Comparison of ENCODE assay signal across 8 mouse cellular contexts in the genomic region with DNA sequence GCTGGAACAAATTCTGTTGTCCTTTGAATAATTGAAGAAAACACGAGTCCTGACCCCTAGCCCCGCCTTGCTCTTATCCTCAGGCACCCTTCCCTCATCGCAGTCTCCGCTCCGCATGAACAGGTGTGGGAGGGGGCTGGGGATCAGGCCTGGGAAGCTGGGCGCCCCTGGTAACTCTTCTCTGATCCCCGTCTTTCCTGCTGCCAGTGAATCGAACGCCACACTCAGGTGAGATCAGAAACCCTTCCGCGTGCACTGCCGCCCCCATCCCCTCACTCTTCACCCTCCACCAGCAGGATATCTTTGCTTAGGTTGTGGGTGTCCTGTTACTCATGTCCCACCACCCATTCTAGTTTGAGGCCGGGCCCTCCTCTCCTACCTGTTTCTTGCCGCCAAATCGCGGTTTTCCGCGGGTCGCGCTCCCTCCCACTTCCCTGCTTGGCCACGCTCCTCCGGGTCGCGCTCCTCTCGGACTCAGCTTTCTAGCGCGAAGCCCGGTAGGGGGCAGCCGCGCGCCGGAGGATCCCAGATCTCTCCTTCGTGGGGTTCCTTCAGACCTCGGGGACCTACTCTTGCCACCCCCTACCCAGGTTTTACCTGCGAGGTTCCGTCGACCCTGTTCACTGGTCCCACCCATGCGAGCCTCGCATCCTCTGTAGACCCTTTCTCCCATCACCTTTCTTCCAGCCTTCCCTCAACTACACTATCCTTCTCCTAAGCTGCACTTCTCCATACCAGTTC. TPM values are rescaled to one million over a fixed set of nuclear protein-coding genes. Genes with fewer than 3 reads are reported as not detected.
DNase-seq lines count a peak whose midpoint lies in the region; ATAC-seq lines count a peak whose summit lies in the region.

No protein-coding gene starts in this region.

- H3K4me2 ChIP-seq in hindbrain, embryonic 15.5 days, result peak overlapping the region; percentile 77

- peak; percentile 12; the same call in 1 of the 2 replicates for ATAC-seq in hindbrain, embryonic 15.5 days (ENCODE audit: low FRiP score, low read depth)

- WGBS in hindbrain, embryonic 15.5 days, result 3% methylated on average over 39 of the region's 39 CpGs

- peaks cover 67% of the 10 kb centered on the region for H3K4me1 ChIP-seq in hindbrain, embryonic 15.5 days (replicated peaks)

- H3K9me3 ChIP-seq in hindbrain, embryonic 15.5 days, result no peaks in the 10 kb centered on the region

- H3K36me3 ChIP-seq in hindbrain, embryonic 15.5 days, result peaks cover 11% of the 10 kb centered on the region

- H3K27ac ChIP-seq in hindbrain, embryonic 15.5 days (replicated peaks), result peak overlapping the region; percentile 86

- DNase-seq in R1 (ENCODE audit: low read depth, low spot score), result peak; percentile 83
- DNase-seq in cerebellum, postnatal 4 days (ENCODE audit: low spot score in 2 of 2), result peak; percentile 75 to 86
- DNase-seq in gastrocnemius, adult 8-10 months (ENCODE audit: low spot score in 2 of 2), result peak; percentile 28 to 53
- DNase-seq in left cerebral cortex, adult 18-20 months (ENCODE audit: low spot score in 2 of 2), result peak; percentile 85 to 86
- DNase-seq in lung, postnatal 36 days, result peak; percentile 70
- DNase-seq in retina, postnatal 7 days (ENCODE audit: low read depth, low spot score), result peak; percentile 48
- peak; percentile 57 for DNase-seq in urinary bladder, postnatal 36 days (ENCODE audit: low spot score in 2 of 2)

- peak overlapping the region; percentile 89 for H3K9ac ChIP-seq in hindbrain, embryonic 15.5 days

- H3K27me3 ChIP-seq in hindbrain, embryonic 15.5 days, result no peaks in the 10 kb centered on the region

- H3K4me3 ChIP-seq in hindbrain, embryonic 15.5 days, result peak overlapping the region; percentile 88

RNA-seq across cellular contexts. Expression of a gene that starts 4.0 kb away (rescaled TPM):
- total RNA-seq in gastrocnemius, adult 8-10 months (2022), result 1 to 10 TPM; 3.1 to 6.8 (median 6.4) TPM
- polyA plus RNA-seq in hindbrain, embryonic 15.5 days (2015; fragmentation: Nextera tagmentation; extraction: Ambion mirVana), result 85.2 and 86.0 TPM in 2 replicates
- 100 to 1,000 TPM; 685 to 702 TPM for total RNA-seq in left cerebral cortex, adult 18-20 months (2021)

RNA-seq across cellular contexts. Expression of a gene that starts 26.5 kb away (rescaled TPM):
- total RNA-seq in gastrocnemius, adult 8-10 months (2022), result not detected
- 2.3 TPM in 2 replicates for polyA plus RNA-seq in hindbrain, embryonic 15.5 days (2015; fragmentation: Nextera tagmentation; extraction: Ambion mirVana)
- 10 to 100 TPM; 21.3 to 24.8 TPM for total RNA-seq in left cerebral cortex, adult 18-20 months (2021)

RNA-seq across cellular contexts. Expression of a gene that starts 38.6 kb away (rescaled TPM):
- not detected for total RNA-seq in gastrocnemius, adult 8-10 months (2022)
- 0.08 TPM in 1 of 2 replicates, not detected in the other for polyA plus RNA-seq in hindbrain, embryonic 15.5 days (2015; fragmentation: Nextera tagmentation; extraction: Ambion mirVana)
- total RNA-seq in left cerebral cortex, adult 18-20 months (2021), result not detected

RNA-seq across cellular contexts. Expression of a gene that starts 48.3 kb away (rescaled TPM):
- total RNA-seq in gastrocnemius, adult 8-10 months (2022), result not detected
- not detected in 2 replicates for polyA plus RNA-seq in hindbrain, embryonic 15.5 days (2015; fragmentation: Nextera tagmentation; extraction: Ambion mirVana)
- total RNA-seq in left cerebral cortex, adult 18-20 months (2021), result not detected

RNA-seq across cellular contexts. Expression of a gene that starts 48.8 kb away (rescaled TPM):
- total RNA-seq in gastrocnemius, adult 8-10 months (2022), result under 1 TPM in 3 of 4 experiments, not detected in 1; 0.12 to 0.38 (median 0.27) TPM
- 222 and 250 TPM in 2 replicates for polyA plus RNA-seq in hindbrain, embryonic 15.5 days (2015; fragmentation: Nextera tagmentation; extraction: Ambion mirVana)
- 10 to 100 TPM; 12.2 to 12.3 TPM for total RNA-seq in left cerebral cortex, adult 18-20 months (2021)

Comparison
In these comparisons a context has a peak if more than half of its experiments do, and no peak if none do; other contexts are left out.
1. Peak in every context shown above with its lines: DNase-seq, ATAC-seq, H3K4me3 ChIP-seq and H3K27ac ChIP-seq.
2. RNA of a gene that starts 4.0 kb away (total RNA-seq): 685 to 702 TPM in left cerebral cortex, adult 18-20 months; 3.1 to 6.8 TPM in gastrocnemius, adult 8-10 months; every median in the first group is over 10 times any median in the second.
3. RNA of a gene that starts 26.5 kb away (total RNA-seq): 21.3 to 24.8 TPM in left cerebral cortex, adult 18-20 months; not detected in gastrocnemius, adult 8-10 months; every median in the first group is over 10 times any median in the second.